Mouse (Mus musculus) thymus, adult 18-20 months (tissue): ENCODE data around the gene Fam196a.

Source experiments
- DNase-seq, 2 experiments: peaks; one replicate each; pipeline ENCODE4 v3.0.0; 2022; ENCODE audit warnings: mixed read lengths in 2 of 2

Gene Fam196a

GRCm38 (mm10) chr7:134937927-134938609 is at the start of gene Fam196a:
Gene Fam196a, minus strand, starts transcription at chr7:134938430.
- no peak for DNase-seq

DNA sequence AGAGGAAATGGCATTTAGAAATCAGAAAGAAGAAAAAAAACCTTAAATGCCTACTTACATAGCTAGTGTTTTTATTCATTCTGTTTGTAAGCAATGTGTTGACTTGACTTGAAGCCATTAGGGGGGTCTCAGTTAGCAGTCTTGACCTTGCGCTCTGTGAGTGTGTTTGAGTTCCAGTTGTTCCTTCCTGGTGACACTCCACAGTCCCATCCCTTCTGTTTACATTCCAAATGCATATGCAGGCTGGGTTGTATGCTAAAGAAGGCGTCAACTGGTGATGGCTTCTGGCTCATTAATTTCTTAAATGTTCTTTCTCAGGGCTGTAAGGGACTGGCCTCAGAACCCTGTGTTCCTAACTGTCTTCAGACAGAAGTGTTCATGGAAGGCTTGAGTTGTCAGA is 23.4 kb upstream of the Fam196a start:
- no peak for DNase-seq

- no peak for DNase-seq
Measured at GRCm38 (mm10) chr7:134960871-134961270, 22.6 kb upstream of the Fam196a start.

DNA sequence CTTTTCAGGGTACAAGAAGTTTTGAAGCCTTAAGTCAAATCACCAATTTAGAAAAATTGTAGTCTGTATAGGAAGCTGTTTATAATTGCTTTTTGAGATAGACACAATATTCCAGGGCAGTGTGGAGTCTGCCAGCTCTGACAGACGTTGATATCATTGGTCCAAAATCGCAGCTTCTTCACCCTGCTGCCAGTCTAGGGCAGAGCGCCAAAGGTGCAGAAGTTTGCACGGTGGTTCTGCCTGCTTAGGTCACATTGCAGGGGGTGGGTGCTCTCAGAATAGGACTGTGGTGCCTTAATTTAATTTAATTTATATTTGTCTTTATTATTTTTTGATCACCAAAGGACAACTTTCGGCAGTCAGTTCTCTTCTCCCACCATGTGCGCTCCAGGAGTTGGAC is 20.9 kb upstream of the Fam196a start:
- no peak for DNase-seq

GRCm38 (mm10) chr7:134945925-134946716 is 7.9 kb upstream of the Fam196a start:
- no peak for DNase-seq

DNA sequence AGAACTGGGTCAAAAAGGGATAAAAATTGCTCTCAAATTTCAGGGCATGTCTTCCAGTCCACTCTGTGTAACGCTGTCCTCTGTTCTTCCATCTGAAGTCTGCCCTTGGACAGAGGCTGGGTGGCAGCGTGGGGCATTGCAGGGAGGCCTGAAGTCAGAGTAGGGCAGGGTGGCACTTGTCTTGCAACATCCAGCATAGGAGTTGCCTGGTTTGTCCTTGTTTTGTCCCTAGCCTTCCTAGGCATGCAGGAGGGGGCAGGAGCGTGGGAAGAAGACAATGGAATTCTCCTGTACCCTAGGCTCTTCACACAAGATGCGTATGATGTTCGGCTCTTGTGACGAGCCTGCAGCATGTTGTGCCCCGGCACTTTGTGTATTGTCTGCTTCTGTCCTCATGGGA is 5.5 kb upstream of the Fam196a start:
- no peak for DNase-seq

DNA sequence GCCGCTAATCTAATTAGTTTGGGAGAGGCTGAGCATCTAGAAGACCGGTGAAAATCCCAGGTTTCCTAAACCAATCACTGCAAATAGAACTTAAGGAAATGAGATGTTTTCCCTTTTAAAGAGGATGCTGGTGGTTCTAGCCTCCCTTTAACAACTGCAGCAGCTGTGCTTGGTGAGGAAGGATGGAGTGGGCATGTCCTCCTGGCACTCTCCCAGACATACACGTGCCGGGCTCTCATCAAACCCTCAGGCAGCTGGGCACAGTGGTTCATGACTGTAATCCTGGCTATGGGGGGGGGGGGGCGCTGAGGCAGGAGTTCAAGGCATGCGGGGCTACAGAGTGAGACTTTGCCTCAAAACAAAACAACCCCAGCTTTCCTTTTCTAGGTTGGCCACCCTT is 4.8 kb upstream of the Fam196a start:
- no peak for DNase-seq

- no peak for DNase-seq
Measured at GRCm38 (mm10) chr7:134941891-134942290, 3.7 kb upstream of the Fam196a start.

DNA sequence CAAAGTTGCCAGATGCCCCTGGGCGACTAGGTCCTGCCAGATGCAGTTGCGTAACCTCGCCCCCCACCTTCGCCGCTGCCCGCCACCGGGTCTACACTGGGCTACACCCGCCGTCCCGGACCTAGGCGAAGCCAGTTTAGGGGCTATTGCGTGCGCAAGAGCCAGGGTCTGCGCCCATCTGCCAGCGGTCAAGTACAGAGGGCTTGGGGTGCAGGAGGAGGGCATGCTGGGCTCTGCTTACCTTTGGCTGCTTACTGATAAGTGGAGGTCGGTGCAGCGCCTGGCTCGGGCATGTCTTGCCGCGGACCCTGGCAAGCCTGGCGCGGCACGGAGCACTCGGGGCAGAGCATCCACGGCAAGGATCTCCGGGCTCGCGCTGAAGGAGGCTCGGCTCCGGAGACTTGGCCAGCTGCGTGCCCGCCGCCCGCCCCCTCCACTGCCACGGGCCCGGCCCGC is 731 bp downstream of the Fam196a start:
- no peak for DNase-seq

DNA sequence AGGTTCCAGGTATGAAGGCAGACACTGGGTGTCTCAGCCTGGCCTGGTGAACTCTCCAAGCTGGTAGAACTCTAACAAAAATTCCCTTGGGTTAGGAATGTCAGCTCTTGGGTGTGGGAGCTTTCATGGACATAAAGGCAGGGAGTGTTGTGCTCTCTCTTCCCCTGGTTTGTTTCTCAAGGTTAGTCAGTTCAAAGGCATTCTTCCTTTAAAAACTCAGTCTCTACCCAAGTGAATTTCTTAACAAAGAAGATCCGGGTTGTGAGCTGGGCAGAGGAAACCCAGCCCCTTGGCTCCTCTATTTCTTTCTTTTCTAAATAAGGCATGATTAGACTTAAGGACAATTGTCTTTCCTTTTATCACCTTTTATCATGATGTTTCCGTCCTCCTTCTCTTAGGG is 6.3 kb downstream of the Fam196a start:
- no peak for DNase-seq

- DNase-seq: no peak
Measured at GRCm38 (mm10) chr7:134901992-134902391, 36.2 kb downstream of the Fam196a start.

DNA sequence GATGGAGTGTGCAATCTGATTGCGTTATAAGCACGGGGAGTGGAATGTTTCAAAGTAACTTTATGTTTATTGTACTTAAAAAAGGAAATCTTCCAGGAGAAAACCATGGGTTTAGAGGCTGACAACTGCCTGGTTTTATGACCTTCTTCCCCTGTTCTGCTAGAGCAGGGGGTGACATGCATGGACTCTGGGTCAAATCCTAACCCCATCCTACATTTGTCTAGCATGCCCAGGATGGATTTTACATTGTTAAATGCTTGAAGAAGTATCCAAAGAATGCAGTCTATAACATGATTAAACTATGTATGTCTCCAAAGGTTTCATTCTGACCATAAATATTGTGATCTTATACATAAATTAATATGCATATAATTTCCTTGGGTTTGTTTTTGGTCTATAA is 38.8 kb downstream of the Fam196a start:
- DNase-seq: no peak

DNA sequence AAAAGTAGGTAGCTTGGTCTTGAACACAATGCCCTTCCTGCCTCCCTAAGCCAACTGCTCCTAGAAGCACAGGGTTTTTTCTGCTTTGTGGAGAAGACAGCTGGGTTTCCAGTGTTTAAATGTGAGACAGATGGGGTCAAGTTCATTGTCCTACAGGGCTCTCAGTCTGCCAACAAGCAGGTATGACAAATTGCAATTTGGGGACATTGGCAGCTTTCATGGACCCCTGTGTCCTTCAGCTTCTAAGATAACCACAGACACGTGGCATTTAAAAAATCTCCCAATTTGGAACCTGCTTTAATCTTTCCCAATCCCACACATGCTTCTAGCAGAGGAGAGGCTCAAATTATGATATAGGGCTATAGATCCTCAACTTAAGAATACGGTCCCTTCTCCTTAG is 43.6 kb downstream of the Fam196a start:
- DNase-seq: no peak

DNA sequence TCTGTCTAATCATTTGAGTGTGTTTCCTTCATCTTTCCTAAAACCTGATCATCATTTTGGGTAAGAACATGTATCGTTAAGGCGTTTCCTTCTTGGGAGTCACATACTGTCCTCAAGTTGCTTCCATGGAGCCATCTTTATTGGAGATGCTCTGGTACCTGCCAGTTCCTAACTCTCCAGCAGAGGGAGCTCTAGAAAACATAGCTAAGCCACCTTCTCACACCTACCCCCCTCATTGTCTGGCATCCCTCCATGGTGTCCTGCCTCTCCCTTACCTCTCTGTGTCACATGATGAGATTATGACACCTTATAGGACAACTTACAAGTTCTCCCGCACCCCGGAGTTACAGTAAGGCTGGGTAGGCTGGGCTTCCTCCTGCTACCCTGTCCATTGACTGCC is 45.3 kb downstream of the Fam196a start:
- DNase-seq: no peak

DNA sequence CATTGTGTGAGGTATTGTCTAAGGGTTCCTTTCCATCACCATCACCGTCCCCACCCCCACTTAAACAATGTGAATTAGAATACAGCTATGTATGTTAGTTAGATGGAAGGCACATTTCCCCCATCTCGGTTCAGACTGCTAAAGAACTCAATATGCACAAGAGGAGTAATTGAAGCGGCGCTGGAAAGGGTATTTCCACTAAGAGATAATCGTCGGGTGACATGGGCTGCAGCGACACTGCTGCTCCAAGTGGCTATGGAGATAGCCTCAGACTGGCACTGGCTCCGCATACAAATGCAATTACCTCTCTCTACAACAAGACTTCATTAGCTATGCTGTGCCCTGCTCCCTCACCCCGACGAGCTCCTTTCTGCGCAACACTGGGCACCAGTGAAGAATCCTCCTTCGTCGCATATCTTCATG is 45.8 kb downstream of the Fam196a start:
- DNase-seq: no peak

DNA sequence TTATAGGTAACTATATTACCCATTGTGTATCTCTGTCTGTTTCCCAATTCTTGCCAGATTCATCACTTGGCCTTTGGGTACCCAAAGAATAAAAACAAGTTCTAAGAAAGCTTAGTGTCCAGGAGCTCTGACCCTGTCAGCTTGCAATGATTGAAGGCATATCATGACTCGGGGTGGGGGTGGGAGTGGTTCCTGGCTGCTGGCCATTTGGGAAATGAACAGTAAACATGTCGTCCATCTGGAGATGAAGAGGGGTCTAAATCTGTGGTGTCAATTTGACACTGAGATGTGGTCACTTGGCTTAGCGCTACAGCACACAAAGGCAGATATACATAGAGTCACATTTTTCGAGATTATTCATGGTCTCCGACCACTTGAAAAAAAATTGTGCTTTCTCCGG is 54.7 kb downstream of the Fam196a start:
- no peak for DNase-seq

GRCm38 (mm10) chr7:134880431-134880830 is 57.8 kb downstream of the Fam196a start:
- no peak for DNase-seq

DNA sequence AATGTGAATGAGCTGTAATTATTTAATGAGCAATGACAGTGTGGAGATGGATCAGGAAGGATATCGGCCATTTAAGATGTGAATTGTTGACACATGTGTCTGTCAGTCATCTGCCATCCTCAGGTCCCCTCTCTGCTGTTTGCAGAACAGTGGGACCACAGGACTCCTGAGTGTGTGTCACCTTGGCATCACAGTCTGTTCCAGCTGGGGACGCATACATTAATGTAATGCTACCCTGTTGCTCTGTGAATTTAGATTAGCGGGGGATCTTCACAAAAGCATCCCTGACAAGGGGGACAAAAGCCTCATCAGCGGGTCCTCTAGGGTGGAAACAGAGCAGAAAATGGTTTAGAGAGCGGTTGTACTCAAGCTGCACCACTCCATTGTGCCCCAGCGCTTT is 59.2 kb downstream of the Fam196a start:
- DNase-seq: no peak

- DNase-seq: no peak
Measured at GRCm38 (mm10) chr7:134872981-134873380, 65.2 kb downstream of the Fam196a start.

- no peak for DNase-seq
Measured at GRCm38 (mm10) chr7:134872511-134872910, 65.7 kb downstream of the Fam196a start.

- DNase-seq: no peak
Measured at GRCm38 (mm10) chr7:134864175-134864574, 74.1 kb downstream of the Fam196a start.

DNA sequence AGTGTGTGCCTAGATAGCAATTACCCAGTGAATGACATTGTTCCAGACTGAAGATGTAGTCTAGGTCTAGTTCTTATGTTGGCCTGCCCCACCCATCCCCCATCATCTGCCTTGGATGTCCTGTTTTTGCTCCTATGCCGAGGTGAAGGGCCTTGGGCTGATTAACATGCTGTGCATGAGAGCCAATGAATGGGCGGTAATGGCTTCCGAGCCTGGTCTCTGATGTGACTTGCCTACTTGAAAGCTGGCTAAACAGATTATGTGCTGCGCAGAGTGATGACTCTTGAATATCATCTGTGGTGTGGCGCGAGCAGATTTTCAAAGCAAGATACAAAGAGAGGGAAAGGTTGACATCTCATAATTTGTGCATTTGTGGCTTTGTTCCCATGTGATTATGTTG is 76.2 kb downstream of the Fam196a start:
- no peak for DNase-seq

DNA sequence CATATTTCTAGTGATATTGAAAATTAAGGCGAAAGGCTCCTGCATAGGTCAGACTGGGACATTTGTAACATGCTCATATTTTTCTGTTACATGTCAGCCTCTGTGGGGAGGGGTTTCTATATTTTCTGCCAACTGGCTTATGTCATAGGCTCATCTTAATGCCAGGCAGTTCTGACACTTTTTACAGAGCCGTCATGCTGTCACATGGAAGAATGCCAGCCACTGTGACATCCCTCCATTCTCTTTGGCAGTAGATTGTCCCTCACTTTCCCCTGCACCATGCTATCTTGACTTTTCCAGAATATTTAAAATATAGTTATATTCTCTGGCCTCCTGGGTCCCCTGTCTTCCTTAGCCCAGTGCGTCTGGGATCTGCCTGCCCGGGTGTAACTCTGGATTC is 95.5 kb downstream of the Fam196a start:
- no peak for DNase-seq

DNA sequence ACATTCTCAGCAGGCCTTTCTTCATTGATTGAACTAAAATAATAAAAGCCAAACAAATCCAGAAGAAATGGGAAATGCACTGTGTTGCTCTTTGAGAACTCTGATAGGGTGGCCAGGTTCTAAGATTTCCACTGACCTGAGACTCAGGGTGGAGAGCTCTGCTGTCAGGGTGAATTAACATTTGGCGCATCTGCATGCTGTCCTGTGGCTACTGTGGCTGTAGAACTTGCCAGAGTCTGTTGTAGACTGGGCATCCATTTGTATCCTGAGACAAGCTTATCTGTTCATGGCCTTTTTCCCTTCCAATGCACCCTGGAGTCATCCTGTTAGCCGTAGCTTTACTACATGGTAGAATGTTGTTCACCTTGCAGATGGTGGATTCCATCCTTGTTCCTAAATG is 98.2 kb downstream of the Fam196a start:
- no peak for DNase-seq
